Mouse (Mus musculus) lung, postnatal 4 days (tissue): ENCODE data around the gene Gm20869.
"Not testable (repeated sequence)": the region's sequence is repeated elsewhere in the genome, so short reads cannot be mapped to it uniquely, and the experiment has no call there.

Experiments
- DNase-seq, 2 experiments: peaks; one replicate each; pipeline ENCODE4 v3.0.0; 2021

Gene Gm20869

DNA sequence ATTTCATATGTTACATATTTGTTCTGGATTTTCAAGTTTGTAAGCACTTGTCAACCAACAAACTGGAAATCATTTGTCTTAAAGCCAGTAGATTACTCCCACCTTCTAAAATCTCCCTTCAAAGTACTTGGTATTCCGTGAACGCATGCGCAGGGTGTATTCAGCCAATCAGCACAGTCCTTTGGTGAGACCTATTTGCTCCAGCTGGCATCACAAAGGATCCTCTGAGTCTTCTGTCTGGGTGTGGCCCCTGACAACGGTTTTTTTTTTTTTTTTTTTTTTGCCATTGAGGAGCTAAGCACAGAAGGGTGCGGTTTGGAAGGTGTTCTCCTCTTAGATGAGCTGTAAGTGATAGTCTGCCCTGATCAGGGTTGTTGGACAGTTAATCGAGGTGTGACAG lies at the start of gene Gm20869:
Gene Gm20869 (plus strand): TSS at position 301 of the 400 bp plus-strand sequence.
- DNase-seq = not testable (repeated sequence)
